Mouse (Mus musculus) lung, adult 2 months (tissue): Measurements from ENCODE around the gene Ggta1. TPM values are rescaled to one million over a fixed set of nuclear protein-coding genes. Genes with fewer than 3 reads are reported as not detected.
"Not testable (repeated sequence)": the region's sequence is repeated elsewhere in the genome, so short reads cannot be mapped to it uniquely, and the experiment has no call there.

Experiments
- DNase-seq: peaks from one replicate; pipeline ENCODE4 v3.0.0; 2022
- H3K4me1 ChIP-seq: fragments of 200-500 bp; 2 replicates; pipeline ENCODE4 v1.6.1; 2011; ENCODE audit warnings: low read length; ENCODE audit not compliant: control insufficient read depth, insufficient read depth
- H3K4me3 ChIP-seq: fragments of 200-500 bp; replicated peaks from 2 replicates; pipeline ENCODE3; 2011; ENCODE audit warnings: low read depth, mild to moderate bottlenecking, control low read depth, low read length; ENCODE audit errors: extremely low read depth
- CTCF ChIP-seq: fragments of 200-500 bp; IDR thresholded peaks from 2 replicates; pipeline ENCODE4 v1.5.1; 2011; ENCODE audit warnings: mild to moderate bottlenecking, low read length, control low read depth; ENCODE audit not compliant: insufficient read depth
- POLR2A ChIP-seq: fragments of 200-500 bp; IDR thresholded peaks from 2 replicates; pipeline ENCODE4 v1.6.1; 2011; ENCODE audit warnings: low read depth, mild to moderate bottlenecking, control low read depth, low read length, borderline replicate concordance; ENCODE audit errors: extremely low read depth
- whole genome bisulfite sequencing: fragments of 180-500 bp; shearing (Covaris S2); methylation state at CpG from one replicate; pipeline ENCODE4 v1.1.7; 2018; 5-methylcytosine and 5-hydroxymethylcytosine counted together
- polyA plus RNA-seq: library from polyadenylated mRNA; depleted of rRNA; stranded (reverse); fragments of >200 nt; gene quantifications from 2 replicates; pipeline ENCODE4 v1.2.3, GENCODE M21; 2012

Gene Ggta1
- polyA plus RNA-seq, 1 experiment, result 24.4 TPM

DNA sequence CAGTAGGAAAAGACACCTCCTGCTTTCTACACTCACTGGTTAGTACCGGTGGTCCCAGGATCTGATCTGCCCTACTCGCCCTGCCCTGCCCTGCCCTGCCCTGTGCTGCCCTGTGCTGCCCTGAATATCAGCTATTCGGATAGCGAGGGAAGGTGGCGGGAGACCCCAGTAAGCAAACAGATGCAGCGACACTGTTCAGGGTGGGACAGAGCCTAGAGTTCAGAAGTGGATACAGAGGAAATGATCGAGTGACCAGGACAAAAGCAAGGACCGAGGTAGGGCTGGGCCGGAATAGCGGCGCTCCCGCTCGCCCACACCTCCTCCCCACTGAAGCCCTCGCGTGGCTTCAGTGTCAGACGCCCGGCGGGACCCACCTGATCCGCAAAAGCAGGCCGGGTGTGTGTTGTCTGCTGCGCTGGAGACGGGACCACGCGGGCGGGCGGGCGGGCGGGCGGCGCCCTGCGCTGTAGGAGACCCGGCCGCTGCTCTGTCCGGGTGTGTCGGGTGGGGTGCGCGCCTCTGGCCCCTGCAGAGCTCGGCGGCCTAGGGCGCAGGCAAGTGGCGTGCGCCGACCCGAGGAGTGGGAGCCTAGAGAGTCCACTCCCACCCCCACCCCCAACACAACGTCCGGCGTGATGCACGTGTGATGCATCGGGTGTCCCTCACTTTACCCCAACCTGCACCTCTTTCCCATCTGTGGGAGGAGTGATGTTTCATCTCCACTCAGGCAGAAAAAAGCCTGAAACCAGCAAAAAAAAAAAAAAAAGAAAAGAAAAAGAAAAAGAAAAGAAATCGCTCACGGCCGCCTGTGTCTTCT lies 852 bp downstream of the Ggta1 start:
- WGBS, result 2% methylated on average over 52 of the region's 52 CpGs
- Histone ChIP-seq H3K4me1 (peaks cover 4% of the 10 kb centered on the region; the same call in 1 of the 2 replicates), H3K4me3 (peak overlapping the region; percentile 84)
- TF ChIP-seq CTCF, result no peak
- TF ChIP-seq POLR2A, result no peak; the same call in 1 of the 2 replicates
- DNase-seq, result no peak

DNA sequence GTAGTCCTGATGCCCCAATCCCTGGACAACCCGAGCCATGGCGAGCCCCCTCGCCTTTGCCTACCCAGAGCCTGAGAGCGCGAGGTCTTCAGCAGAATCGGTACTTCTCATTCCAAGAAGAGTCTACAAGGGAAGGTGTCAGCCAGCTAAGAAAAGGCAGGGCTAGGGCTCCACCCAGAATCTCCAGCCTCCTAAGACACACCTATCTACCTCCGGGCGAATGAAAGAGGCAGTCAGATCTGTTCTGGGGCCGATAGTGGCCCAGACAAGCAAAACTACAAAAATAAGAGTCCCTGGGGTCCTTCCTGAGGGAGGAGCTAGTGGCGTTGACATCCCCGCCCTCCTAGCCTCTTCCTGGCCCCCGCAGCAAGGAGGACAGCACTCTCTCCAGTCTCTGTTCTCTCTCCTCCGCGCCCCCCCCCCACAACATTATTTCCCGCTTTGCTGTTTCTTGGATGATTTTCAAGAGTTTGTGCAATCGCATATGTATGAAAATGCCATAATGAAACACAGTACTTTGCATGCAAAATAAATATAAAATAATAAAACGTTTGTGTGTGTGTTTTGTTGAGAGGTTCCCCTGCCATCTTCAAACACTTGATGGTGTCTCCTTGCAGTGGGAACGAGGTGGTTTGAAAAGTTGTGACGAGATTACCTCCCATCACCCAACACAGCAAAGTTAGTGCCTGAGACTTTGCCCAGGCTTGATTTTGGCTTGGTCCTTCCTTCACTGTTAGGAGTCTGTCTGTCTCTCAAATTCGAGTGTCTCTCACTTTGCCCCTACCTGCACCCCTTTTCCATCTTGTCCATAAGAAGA lies 1.7 kb downstream of the Ggta1 start:
- DNase-seq, result no peak
- WGBS, result 2% methylated on average over 19 of the region's 20 CpGs
- peaks cover 4% of the 10 kb centered on the region; the same call in 1 of the 2 replicates for H3K4me1 ChIP-seq
- H3K4me3 ChIP-seq, result peak overlapping the region; percentile 89
- peak; percentile 44; the same call in 1 of the 2 replicates for TF ChIP-seq POLR2A
- TF ChIP-seq CTCF, result no peak

DNA sequence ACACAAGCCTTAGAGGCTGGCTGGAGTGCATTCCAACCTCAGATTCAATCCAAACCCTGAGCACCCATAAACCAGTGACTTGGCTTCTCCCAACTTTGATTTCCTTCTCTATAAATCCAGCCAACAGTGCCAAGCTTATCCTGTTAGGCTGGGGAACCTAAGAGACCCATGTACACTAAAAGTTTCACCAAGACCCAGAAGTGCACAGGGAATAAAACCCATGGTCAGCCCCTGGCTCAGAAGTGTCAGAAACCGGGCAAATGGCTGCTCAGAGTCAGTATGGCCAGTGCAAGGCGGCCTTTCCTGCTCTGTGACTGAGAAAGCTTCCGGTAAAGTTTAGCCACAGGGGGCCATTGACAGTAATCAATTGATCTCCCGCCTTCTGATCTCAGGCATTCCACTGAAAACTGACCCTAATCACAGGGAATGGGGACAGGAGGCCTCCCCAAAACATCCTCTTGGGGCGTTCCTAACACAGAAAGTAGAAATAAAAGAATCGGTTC lies 2.6 kb downstream of the Ggta1 start:
- WGBS, result 31% methylated on average over 6 of the region's 6 CpGs

DNA sequence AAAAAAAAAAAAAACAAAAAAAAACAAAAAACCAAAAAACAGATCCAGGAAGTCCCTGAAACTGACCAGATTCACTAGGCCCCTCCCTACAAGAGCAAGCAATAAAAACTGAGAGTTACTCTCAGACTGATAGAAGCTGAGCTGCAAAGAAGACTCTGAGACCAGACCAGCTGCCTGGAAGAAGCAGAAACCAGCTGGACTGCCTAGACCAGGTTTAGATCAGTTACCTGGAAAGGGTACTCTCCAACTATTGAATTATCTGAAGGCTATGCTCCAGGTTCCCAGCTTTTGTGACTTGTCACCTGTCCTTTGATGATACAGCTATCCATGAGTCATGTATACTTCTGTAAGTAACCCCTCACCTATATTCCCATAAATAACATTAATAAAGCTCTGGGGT lies 3.7 kb downstream of the Ggta1 start:
- no peak for DNase-seq
- Histone ChIP-seq H3K4me3 (no peak overlapping the region), H3K4me1 (peaks cover 4% of the 10 kb centered on the region; the same call in 1 of the 2 replicates)
- TF ChIP-seq CTCF (no peak), POLR2A (no peak)

More for the DNA sequence above, 2.6 kb downstream of the Ggta1 start:
- no peak for TF ChIP-seq POLR2A
- no peak for TF ChIP-seq CTCF
- DNase-seq, result no peak
- peaks cover 4% of the 10 kb centered on the region; the same call in 1 of the 2 replicates for H3K4me1 ChIP-seq
- H3K4me3 ChIP-seq, result peak overlapping the region; percentile 89

DNA sequence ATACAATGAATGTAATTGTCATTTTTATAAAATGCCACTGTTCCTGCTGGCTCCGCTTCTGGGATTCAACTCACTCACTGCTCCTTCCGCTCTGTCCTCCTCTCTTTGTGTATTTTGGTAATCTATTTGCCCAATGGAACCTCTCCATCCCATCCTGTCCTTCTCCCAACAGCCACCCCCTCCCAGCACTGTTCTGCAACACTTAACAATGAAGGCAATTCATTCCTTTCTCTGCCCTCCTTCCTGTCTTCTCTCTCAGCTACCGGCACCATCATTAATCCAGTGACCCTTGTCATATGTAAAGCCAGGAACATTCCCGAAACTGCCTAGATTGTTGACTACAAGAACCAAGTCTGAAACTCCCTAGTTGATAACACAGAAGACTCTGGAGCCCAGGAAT lies 4.6 kb downstream of the Ggta1 start:
- Histone ChIP-seq H3K4me3 (no peak overlapping the region), H3K4me1 (peaks cover 4% of the 10 kb centered on the region; the same call in 1 of the 2 replicates)
- no peak for DNase-seq
- TF ChIP-seq POLR2A (no peak), CTCF (no peak)
- WGBS, result 49% methylated on average over 4 of the region's 4 CpGs

DNA sequence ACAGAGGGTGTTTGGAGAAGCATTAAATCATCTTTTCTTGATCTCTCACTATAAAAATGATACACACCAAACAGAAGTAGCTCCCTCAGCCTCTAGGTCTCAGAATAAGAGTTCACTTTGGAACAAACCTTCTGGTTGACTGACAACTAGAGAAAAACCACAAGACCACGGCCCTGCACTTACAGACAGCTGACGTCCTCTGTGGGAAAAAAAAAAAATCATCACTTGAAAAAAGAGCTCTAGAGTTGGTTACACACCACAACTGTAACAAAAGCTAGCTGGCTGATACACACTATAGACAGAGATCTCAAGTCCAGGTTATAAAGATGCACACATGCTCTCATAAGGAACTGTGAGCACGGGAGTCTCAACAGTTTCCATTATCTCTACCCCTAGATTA lies 9.3 kb downstream of the Ggta1 start:
- H3K4me1 ChIP-seq, result peaks cover 9% of the 10 kb centered on the region
- no peak for DNase-seq
- no peak for TF ChIP-seq POLR2A
- no peak for TF ChIP-seq CTCF
- H3K4me3 ChIP-seq, result no peak overlapping the region
- 60% methylated on average over 3 of the region's 3 CpGs for WGBS

DNA sequence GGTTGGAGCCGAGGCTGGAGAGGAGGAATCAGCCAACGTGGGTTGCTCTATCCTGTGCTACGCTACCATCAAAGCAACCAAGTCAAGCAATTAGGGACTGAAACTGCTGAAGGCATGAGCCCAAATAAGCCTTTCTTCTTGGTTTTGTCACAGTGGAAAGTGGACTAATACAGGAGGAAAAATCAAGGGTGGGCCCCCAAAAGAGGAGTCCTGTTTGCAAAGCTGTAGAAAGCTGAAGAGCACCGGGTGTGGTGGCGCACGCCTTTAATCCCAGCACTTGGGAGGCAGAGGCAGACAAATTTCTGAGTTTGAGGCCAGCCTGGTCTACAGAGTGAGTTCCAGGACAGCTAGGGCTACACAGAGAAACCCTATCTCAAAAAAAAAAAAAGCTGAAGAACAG lies 10.3 kb downstream of the Ggta1 start:
- H3K4me3 ChIP-seq, H3K4me1 ChIP-seq, DNase-seq: not testable (repeated sequence)
- WGBS, result 92% methylated on average over 6 of the region's 6 CpGs

DNA sequence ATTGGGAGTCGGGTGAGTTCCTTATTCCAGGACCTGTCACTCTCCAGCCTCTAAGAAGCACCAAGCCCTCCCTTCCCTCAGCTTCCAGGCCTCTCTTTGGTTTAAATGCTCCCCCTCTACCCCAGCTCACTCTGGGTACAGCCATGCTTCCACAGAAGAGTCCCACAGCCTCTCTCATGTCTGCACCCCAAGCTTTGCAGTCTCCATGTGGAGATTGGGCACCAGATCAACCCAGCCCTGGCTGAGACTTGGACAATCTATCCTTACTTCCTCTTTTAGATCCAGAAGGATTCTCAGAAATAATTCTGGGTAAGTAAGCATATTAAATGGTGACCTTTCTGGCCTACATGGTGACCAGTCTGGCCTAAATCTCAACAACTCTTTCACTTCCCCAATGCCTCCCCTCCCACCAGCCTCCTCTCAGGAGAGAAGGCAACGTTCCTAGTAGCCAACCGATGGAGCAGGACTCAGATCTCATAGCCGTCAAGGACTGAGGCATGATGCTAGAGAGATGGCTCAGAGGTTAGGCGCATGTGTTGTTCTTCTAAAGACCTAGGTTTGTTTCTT lies 11.5 kb downstream of the Ggta1 start:
- no peak for DNase-seq
- TF ChIP-seq CTCF (no peak), POLR2A (no peak)
- WGBS, result 86% methylated on average over 5 of the region's 5 CpGs
- Histone ChIP-seq H3K4me1 (peaks cover 18% of the 10 kb centered on the region), H3K4me3 (no peak overlapping the region)

DNA sequence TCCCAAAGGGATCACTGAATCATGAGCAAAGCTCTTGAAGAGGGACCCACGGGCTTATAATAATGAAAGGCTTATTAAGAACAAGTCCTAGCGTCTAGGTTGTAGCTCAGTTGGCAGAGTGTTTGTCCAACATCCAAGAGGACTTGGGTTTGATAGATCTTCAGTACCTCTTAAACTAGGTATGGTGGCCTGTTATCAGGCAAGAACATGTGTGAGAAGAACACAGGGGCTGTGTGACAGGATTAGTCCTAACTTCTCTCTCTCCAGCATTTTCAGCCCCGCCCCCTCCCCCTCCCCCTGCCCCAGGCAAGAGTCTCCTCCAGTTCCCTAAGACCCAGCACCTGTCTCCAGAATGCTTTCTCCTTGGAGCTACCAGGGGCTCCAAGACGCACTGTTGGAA lies 12.2 kb downstream of the Ggta1 start:
- peaks cover 24% of the 10 kb centered on the region for H3K4me1 ChIP-seq
- TF ChIP-seq POLR2A, result no peak
- TF ChIP-seq CTCF, result no peak
- 70% methylated on average over 4 of the region's 4 CpGs for WGBS
- H3K4me3 ChIP-seq, result no peak overlapping the region
- DNase-seq, result no peak
